Mouse (Mus musculus): ENCODE results near the gene Zdhhc17.

DNA sequence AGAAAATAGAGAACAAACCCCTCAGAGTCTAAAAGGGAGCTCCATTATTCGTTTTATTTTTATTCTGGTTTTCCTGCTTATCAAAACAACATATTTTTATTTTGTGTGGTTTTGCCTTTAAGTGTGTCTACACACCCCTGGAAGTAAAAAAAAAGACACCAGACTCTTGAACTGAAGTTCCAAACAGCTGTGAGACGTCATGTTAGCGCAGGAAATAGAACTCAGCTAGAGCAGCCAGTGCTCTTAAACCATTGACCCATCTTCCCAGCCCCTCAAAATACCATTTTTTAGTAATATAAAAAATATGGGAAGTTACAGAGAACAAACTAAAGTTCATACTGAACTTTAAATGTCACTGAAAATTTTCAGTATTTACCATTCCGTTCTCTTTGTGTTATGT lies 40.6 kb upstream of the Zdhhc17 start:
- no peak for TF ChIP-seq CTCF (IDR thresholded peaks at IDR 0.05; ENCODE audit: insufficient read depth, low read length)
- no peak for TF ChIP-seq POLR2A (IDR thresholded peaks at IDR 0.05; ENCODE audit: borderline replicate concordance, extremely low read depth, low read depth, low read length)

All from lung, adult 2 months (tissue).